ENCODE assay signal across 16 mouse cellular contexts in genomic region chr5:23697457-23697856, GRCm38 (mm10).
"Had no signal": no experiment of that assay in that cellular context is flagged by ENCODE, and none has a peak within 500 bp of the region (broad histone marks: within the 10 kb centered on the region; RNA-seq: fewer than 3 reads in every experiment).

No protein-coding gene starts in this region.

- DNase-seq: lung, adult 2 months; lung, postnatal 14 days; lung, postnatal 36 days; right cerebral cortex, postnatal 14 days; thymus, adult 2 months; thymus, postnatal 25 days; thymus, postnatal 4 days had no signal

- H3K9ac ChIP-seq: lung, embryonic 15.5 days; midbrain, embryonic 13.5 days; midbrain, embryonic 15.5 days; neural tube, embryonic 12.5 days; stomach, embryonic 15.5 days had no signal

- H3K4me1 ChIP-seq: lung, embryonic 15.5 days; megakaryocyte, embryonic 14.5 days; midbrain, embryonic 13.5 days; midbrain, embryonic 15.5 days; neural tube, embryonic 12.5 days; stomach, embryonic 15.5 days had no signal

- H3K27me3 ChIP-seq: lung, embryonic 15.5 days; megakaryocyte, embryonic 14.5 days; midbrain, embryonic 13.5 days; midbrain, embryonic 15.5 days; neural tube, embryonic 12.5 days; stomach, embryonic 15.5 days had no signal

- H3K4me2 ChIP-seq: lung, embryonic 15.5 days; midbrain, embryonic 11.5 days; midbrain, embryonic 13.5 days; midbrain, embryonic 15.5 days; neural tube, embryonic 12.5 days; stomach, embryonic 15.5 days had no signal

- H3K9me3 ChIP-seq: stomach, embryonic 15.5 days had no signal

- H3K4me3 ChIP-seq: lung, embryonic 15.5 days; megakaryocyte, embryonic 14.5 days; midbrain, embryonic 13.5 days; midbrain, embryonic 15.5 days; neural tube, embryonic 12.5 days; stomach, embryonic 15.5 days had no signal

- H3K27ac ChIP-seq: lung, embryonic 15.5 days; macrophage; midbrain, embryonic 13.5 days; midbrain, embryonic 15.5 days; neural tube, embryonic 12.5 days; stomach, embryonic 15.5 days; stomach, postnatal 0 days had no signal
